Comparison of ENCODE assay signal across 19 mouse cellular contexts in genomic region chr4:56220531-56220930, GRCm38 (mm10).
A peak's percentile ranks its signal among the peaks of the same experiment; 100 is the strongest.
DNase-seq lines count a peak whose midpoint lies in the region; ATAC-seq lines count a peak whose summit lies in the region.
"Had no signal": no experiment of that assay in that cellular context is flagged by ENCODE, and none has a peak within 500 bp of the region (broad histone marks: within the 10 kb centered on the region; RNA-seq: fewer than 3 reads in every experiment).

No protein-coding gene starts in this region.

- no peaks in the 10 kb centered on the region for H3K9me3 ChIP-seq in limb, embryonic 15.5 days
- H3K9me3 ChIP-seq in limb, embryonic 10.5 days (replicated peaks), result no peaks in the 10 kb centered on the region
- H3K9me3 ChIP-seq in hindbrain, embryonic 15.5 days, result no peaks in the 10 kb centered on the region
- H3K9me3 ChIP-seq: embryonic facial prominence, embryonic 13.5 days; forebrain, embryonic 10.5 days; liver, embryonic 12.5 days had no signal

- H3K4me3 ChIP-seq in limb, embryonic 15.5 days, result no peak overlapping the region
- H3K4me3 ChIP-seq in limb, embryonic 10.5 days, result no peak overlapping the region
- no peak overlapping the region for H3K4me3 ChIP-seq in hindbrain, embryonic 15.5 days
- H3K4me3 ChIP-seq: embryonic facial prominence, embryonic 13.5 days; forebrain, embryonic 10.5 days; liver, embryonic 12.5 days had no signal

- H3K4me2 ChIP-seq in limb, embryonic 15.5 days, result no peak overlapping the region
- H3K4me2 ChIP-seq in hindbrain, embryonic 15.5 days, result no peak overlapping the region
- H3K4me2 ChIP-seq: embryonic facial prominence, embryonic 13.5 days; heart, embryonic 11.5 days; liver, embryonic 12.5 days had no signal

- H3K27me3 ChIP-seq in limb, embryonic 15.5 days, result no peaks in the 10 kb centered on the region
- H3K27me3 ChIP-seq in limb, embryonic 10.5 days (ENCODE audit: low read depth, poor library complexity, severe bottlenecking), result no peaks in the 10 kb centered on the region
- no peaks in the 10 kb centered on the region for H3K27me3 ChIP-seq in hindbrain, embryonic 15.5 days
- H3K27me3 ChIP-seq: embryonic facial prominence, embryonic 13.5 days; liver, embryonic 12.5 days had no signal

- 66% methylated on average over 8 of the region's 8 CpGs for WGBS in limb, embryonic 15.5 days
- WGBS in limb, embryonic 10.5 days, result 57% methylated on average over 8 of the region's 8 CpGs
- WGBS in hindbrain, embryonic 15.5 days, result 24% methylated on average over 8 of the region's 8 CpGs

- DNase-seq in limb, embryonic 10.5 days (ENCODE audit: low spot score), result no peak
- DNase-seq in embryo, embryonic 11 days, result peak; percentile 39
- DNase-seq in lung, postnatal 4 days, result peak; percentile 13 to 47
- no peak for DNase-seq in layer of hippocampus, adult 11-12 months (ENCODE audit: low spot score)
- no peak for DNase-seq in cerebellum, postnatal 10 days
- DNase-seq: adrenal gland, postnatal 10 days; cerebellum, postnatal 14 days; gastrocnemius, postnatal 36 days; heart, postnatal 36 days; kidney, postnatal 36 days; thymus, postnatal 14 days had no signal

- H3K9ac ChIP-seq in limb, embryonic 15.5 days, result no peak overlapping the region
- H3K9ac ChIP-seq in hindbrain, embryonic 15.5 days, result no peak overlapping the region
- H3K9ac ChIP-seq: embryonic facial prominence, embryonic 13.5 days; liver, embryonic 12.5 days had no signal

- H3K27ac ChIP-seq in limb, embryonic 15.5 days, result 0 out of 2 replicates have a peak overlapping the region, but pooled peaks have one; percentile 44
- H3K27ac ChIP-seq in limb, embryonic 10.5 days, result no peak overlapping the region
- no peak overlapping the region for H3K27ac ChIP-seq in hindbrain, embryonic 15.5 days (replicated peaks)
- H3K27ac ChIP-seq: forebrain, embryonic 10.5 days; liver, embryonic 12.5 days had no signal

- H3K36me3 ChIP-seq in limb, embryonic 15.5 days, result no peaks in the 10 kb centered on the region
- H3K36me3 ChIP-seq in limb, embryonic 10.5 days, result no peaks in the 10 kb centered on the region
- H3K36me3 ChIP-seq in hindbrain, embryonic 15.5 days, result no peaks in the 10 kb centered on the region
- H3K36me3 ChIP-seq: embryonic facial prominence, embryonic 13.5 days; forebrain, embryonic 10.5 days; liver, embryonic 12.5 days had no signal

- no peak for ATAC-seq in limb, embryonic 15.5 days (ENCODE audit: insufficient number of reproducible peaks, low FRiP score, low TSS enrichment, low read depth)
- ATAC-seq in hindbrain, embryonic 15.5 days (ENCODE audit: low FRiP score, low read depth), result peak; percentile 23; the same call in 1 of the 2 replicates
- ATAC-seq: CD4-positive, CD25-positive, alpha-beta regulatory T cell, adult 4 months; intestine, postnatal 0 days; liver, embryonic 12.5 days had no signal

- peaks cover 13% of the 10 kb centered on the region for H3K4me1 ChIP-seq in limb, embryonic 15.5 days
- H3K4me1 ChIP-seq in limb, embryonic 10.5 days, result peaks cover 32% of the 10 kb centered on the region
- H3K4me1 ChIP-seq in hindbrain, embryonic 15.5 days (replicated peaks), result peaks cover 13% of the 10 kb centered on the region
- H3K4me1 ChIP-seq: liver, embryonic 12.5 days had no signal

Comparison
In these comparisons a context has a peak if more than half of its experiments do, and no peak if none do; other contexts are left out.
1. DNase-seq: peak in embryo, embryonic 11 days (single experiment) and lung, postnatal 4 days (2 of 2); none in limb, embryonic 10.5 days (single experiment), layer of hippocampus, adult 11-12 months (single experiment) and cerebellum, postnatal 10 days (0 of 2).